Mouse (Mus musculus): ENCODE data around the gene Pnck. TPM values are rescaled to one million over a fixed set of nuclear protein-coding genes. Genes with fewer than 3 reads are reported as not detected.

Pnck gene
- total RNA-seq (2021): 100 to 1,000 TPM; 108 to 118 TPM
- long read RNA-seq, experiment 1, transcript Pnck-203 (12 exons, 1,492 nt): minor isoform, 11 of 112 reads
- long read RNA-seq, experiment 1, transcript Pnck-202 (12 exons, 1,532 nt): major isoform, 39 of 112 reads
- long read RNA-seq, experiment 1, partial matches to known transcripts: 27 of 112 reads
- long read RNA-seq, experiment 1, other reads (novel, unspliced or antisense): 31 of 112 reads
- long read RNA-seq, experiment 2, transcript Pnck-203 (12 exons, 1,492 nt): minor isoform, 10 of 151 reads
- long read RNA-seq, experiment 2, transcript Pnck-202 (12 exons, 1,532 nt): major isoform, 62 of 151 reads
- long read RNA-seq, experiment 2, transcript Pnck-201 (12 exons, 1,536 nt): minor isoform, 6 of 151 reads
- long read RNA-seq, experiment 2, partial matches to known transcripts: 31 of 151 reads
- long read RNA-seq, experiment 2, other reads (novel, unspliced or antisense): 42 of 151 reads

GRCm38 (mm10) chrX:73659575-73660283, at the start of gene Pnck:
Gene Pnck, minus strand, starts transcription at chrX:73660117.
- DNase-seq (ENCODE audit: low spot score in 2 of 2): no peak

DNA sequence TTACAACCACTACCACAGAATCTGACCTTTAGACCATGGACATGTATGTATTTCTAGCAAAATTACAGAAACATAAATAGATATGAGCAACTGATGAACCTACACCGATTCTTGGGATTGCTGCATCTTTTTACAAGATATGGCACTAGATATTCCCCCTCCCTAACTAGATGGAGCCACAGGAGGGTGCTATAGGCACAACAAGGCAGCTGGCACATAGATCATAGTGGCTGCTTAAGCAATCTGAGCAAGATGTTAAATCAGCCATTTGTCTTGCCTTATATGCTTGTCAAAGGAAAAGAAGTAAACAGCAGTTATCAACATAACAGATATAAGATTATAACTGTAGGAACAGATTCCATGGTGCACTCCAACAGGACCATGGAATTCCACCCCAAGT, 40.6 kb upstream of the Pnck start:
- DNase-seq (ENCODE audit: low spot score in 2 of 2): no peak

- peak; percentile 35 to 45 for DNase-seq (ENCODE audit: low spot score in 2 of 2)
These were observed 31.2 kb upstream of the Pnck start for GRCm38 (mm10) chrX:73690917-73691629.

DNA sequence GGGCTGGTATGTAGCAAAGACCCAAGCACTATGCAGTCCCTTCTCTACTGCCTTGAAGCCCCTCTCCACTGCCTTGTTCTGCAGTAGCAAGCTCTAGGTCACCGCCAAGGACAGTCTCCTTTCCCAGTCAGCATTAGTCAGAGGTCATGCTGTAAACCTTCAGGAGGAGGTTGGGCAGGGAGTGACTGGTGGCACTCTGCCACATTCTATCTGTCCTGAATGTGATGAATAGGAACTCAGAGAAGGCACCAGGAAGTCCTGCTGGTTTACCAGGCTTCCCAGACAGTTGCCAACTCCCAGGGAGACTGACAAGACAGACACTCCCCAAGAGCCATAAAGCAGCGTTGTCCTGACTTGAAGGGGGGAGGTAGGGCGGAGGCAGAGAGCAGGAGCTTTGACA, 25.7 kb upstream of the Pnck start:
- no peak for DNase-seq (ENCODE audit: low spot score in 2 of 2)

DNA sequence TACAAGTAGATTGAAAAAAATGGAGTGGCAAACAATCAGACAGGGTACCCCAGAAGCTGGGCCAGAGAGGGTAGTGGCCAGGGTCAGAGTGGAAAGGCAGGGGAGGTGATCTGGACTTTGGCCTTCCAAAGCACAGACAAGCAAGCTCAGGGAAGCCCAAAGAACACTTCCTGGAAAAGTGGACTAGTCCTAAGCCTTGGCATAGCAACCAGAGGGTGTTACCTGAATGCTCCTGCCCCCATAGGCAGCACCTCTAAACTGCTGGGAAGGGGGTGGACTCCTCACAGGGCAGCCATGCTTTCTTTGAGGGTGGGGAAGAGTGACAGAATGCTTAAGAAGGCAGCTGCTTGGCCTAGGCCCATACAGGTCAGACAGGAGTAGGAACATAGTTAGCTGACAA, 25.1 kb upstream of the Pnck start:
- no peak for DNase-seq (ENCODE audit: low spot score in 2 of 2)

DNA sequence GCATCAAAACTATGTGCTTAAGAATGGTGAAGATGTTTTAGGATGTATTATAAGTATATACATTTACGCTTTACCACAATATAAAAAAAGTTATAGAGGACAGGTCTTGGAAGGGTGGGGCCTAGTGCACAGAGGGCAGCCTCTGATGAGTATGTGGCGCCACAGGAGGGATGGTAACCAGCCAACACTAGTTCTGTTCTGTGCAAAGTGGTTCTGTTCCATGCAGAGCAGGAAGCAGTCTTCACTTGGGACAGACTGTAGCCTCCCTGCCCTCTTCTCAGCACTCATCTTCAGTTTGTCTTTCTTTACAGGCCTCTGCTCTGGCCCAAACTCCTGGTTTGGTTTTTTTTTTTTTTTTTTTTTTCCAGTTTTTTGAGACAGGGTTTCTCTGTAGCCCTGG, 24.2 kb upstream of the Pnck start:
- no peak for DNase-seq (ENCODE audit: low spot score in 2 of 2)

- DNase-seq (ENCODE audit: low spot score in 2 of 2): no peak
These were observed 16.8 kb upstream of the Pnck start for GRCm38 (mm10) chrX:73676668-73677067.

- no peak for DNase-seq (ENCODE audit: low spot score in 2 of 2)
These were observed 15.3 kb upstream of the Pnck start for GRCm38 (mm10) chrX:73675231-73675630.

GRCm38 (mm10) chrX:73673968-73674661, 14.2 kb upstream of the Pnck start:
- peak in 1 of 2 experiments; percentile 28 for DNase-seq (ENCODE audit: low spot score in 2 of 2)

DNA sequence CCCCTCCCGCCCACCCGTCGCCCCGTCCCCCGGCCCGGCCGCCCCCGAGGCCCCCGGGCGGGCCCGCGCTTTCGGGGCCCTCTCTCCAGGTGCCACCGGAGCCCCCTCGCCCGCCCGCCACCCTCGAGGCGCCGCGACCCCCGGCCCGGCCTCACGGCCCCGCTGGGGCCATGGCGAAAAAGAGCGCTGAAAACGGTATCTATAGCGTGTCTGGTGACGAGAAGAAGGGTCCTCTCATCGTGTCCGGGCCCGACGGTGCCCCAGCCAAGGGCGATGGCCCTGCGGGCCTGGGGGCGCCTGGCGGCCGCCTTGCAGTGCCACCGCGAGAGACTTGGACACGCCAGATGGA, 13.7 kb upstream of the Pnck start:
- no peak for DNase-seq (ENCODE audit: low spot score in 2 of 2)

DNA sequence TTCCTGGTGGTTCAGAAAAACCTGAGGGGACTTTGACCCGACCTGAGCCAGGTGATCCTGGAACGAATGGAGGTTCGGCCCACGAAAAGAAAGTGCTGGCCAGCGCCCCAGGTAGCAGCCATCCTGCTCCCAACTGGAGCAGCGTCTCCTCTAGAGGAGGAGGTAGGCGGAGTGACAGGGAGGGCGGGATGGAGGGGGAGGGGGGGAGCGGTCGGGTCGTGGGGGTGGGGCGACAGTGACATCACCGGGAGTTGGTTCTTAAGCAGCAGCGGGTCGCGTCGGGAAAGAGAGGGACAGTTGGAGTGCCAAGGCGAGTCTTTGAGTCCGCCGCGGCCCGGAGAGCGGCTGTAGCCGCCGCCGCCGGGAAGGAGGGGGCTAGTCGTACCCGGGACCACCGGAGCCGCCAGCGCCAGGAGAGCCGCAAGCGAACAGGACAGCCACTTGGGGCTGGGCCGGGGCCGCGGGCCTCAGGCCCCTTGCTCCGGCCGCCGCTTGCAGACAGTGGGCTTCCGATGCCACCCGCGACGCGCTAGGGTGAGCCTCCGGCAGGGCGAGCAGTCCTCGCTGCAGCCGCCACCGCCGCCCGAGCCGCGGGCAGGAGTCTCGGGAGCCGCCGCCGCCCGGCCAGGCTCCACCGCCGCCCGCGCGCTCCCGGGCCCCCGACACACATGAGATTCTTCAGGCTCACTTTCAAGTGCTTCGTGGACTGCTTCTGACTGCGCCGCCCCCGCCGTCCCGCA, 13.1 kb upstream of the Pnck start, which contains the start of gene Slc6a8:
Gene Slc6a8 (plus strand): TSS at position 272 of the 740 bp plus-strand sequence.
- DNase-seq (ENCODE audit: low spot score in 2 of 2): peak; percentile 36 to 61

DNA sequence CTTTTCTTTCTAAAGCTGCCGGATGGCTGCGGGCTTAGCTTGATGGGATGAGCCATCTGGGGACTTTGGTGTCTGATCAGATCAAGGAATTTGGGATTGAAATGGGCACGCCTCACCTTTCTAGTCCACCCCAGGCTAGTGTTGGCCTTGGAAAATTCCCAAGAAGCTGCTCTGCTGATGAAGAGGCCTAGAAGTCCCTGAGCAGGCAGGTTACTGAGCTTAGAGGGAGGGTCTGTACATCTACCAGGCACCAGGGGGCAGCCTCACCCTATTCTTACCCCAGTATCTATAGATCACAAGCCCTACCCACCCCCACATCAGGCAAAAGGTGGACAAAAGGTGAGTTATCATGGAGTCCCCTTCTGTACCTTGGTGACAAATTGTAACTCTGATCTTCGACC, 12.1 kb upstream of the Pnck start:
- DNase-seq (ENCODE audit: low spot score in 2 of 2): peak in 1 of 2 experiments; percentile 35

DNA sequence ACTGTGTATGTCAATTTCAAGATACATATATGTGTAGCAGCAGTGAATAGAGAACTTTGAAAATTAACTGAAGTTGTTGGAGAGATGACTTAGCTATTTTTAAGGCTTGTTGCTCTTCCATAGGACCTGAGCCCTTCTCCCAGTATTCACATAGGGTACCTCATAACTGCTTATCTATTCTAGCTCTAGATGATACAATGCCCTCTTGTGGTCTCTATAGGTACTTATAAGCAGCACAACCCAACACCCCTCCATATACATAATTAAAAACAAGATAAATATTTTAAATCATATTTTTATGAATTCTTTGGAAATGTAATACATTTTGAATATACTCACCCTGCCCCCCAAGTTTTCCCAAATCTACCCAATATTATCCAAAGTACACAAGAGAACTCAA, 3.2 kb upstream of the Pnck start:
- no peak for DNase-seq (ENCODE audit: low spot score in 2 of 2)

GRCm38 (mm10) chrX:73660284-73660665, 358 bp upstream of the Pnck start:
- DNase-seq (ENCODE audit: low spot score in 2 of 2): no peak

GRCm38 (mm10) chrX:73658936-73659574, 862 bp downstream of the Pnck start:
- DNase-seq (ENCODE audit: low spot score in 2 of 2): peak; percentile 33 to 37

- DNase-seq (ENCODE audit: low spot score in 2 of 2): no peak
These were observed 1.5 kb downstream of the Pnck start for GRCm38 (mm10) chrX:73658391-73658790.

GRCm38 (mm10) chrX:73655529-73655928, 4.4 kb downstream of the Pnck start:
- DNase-seq (ENCODE audit: low spot score in 2 of 2): no peak

DNA sequence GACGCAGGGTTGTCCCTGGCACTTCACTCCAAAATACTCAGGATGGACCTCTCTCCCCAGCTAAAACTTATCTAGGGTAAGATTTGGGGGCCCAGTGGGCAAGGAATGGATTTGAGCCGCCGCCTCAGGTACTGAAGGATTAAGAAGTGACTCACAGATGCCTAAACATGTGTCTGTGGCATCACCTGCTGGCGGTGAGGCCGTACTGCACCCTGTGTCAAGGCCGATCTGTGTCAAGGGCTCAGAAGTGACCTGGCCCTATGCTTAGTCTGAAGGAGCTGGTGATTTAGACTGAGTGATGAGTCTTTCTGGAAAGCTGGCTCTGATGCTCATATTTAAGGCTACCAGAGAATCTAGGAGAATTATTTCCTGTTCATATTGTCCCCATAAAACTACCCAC, 5.7 kb downstream of the Pnck start:
- peak; percentile 41 to 58 for DNase-seq (ENCODE audit: low spot score in 2 of 2)

- no peak for DNase-seq (ENCODE audit: low spot score in 2 of 2)
These were observed 6.5 kb downstream of the Pnck start for GRCm38 (mm10) chrX:73653392-73653791.

DNA sequence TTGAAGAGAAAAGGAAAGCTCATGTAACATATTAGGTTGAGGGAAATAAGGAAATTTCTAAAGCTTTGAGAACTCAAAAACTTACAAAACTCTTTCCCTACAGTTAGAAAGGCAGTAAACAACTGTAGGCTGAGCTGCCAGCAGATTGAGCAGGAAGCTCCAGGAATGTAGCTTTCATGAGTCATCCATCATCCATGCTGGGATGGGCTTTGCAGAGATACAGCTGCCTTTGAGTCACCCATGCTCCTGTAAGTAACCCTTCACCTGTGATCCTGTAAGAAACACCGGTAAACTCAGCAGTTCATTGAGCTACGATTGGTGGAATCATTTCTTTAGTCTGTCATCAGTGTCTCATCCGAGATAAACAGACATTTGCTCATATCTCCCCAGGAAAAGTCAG, 9.0 kb downstream of the Pnck start:
- no peak for DNase-seq (ENCODE audit: low spot score in 2 of 2)
